Mouse (Mus musculus): ENCODE results near the gene Olfr1316.

The Olfr1316 gene

GRCm38 (mm10) chr2:112134877-112135276, at the start of gene Olfr1316:
Gene Olfr1316 (minus strand): TSS chr2:112134977.
- no peak for DNase-seq

GRCm38 (mm10) chr2:112153898-112154297, 19.1 kb upstream of the Olfr1316 start, which contains the start of gene Olfr1318:
Gene Olfr1318 (plus strand): TSS chr2:112154198.
- DNase-seq = no peak

GRCm38 (mm10) chr2:112140029-112140428, 5.3 kb upstream of the Olfr1316 start, which contains the start of gene Olfr1317:
Gene Olfr1317 (plus strand): TSS chr2:112140329.
- no peak for DNase-seq

- no peak for DNase-seq
Observed at GRCm38 (mm10) chr2:112115340-112115739, 19.4 kb downstream of the Olfr1316 start, which contains the start of gene Olfr1315-ps1. Gene Olfr1315-ps1 (minus strand): TSS chr2:112115440.

- no peak for DNase-seq
Observed at GRCm38 (mm10) chr2:112096681-112097080, 38.1 kb downstream of the Olfr1316 start, which contains the start of gene Olfr1314. Gene Olfr1314 (minus strand): TSS chr2:112096781.

- DNase-seq = no peak
Observed at GRCm38 (mm10) chr2:112077743-112078142, 57.0 kb downstream of the Olfr1316 start, which contains the start of gene Olfr1313. Gene Olfr1313 (minus strand): TSS chr2:112077843.
